Mouse (Mus musculus) midbrain, embryonic 12.5 days (tissue): Measurements from ENCODE around the gene Arhgef15. TPM values are rescaled to one million over a fixed set of nuclear protein-coding genes. Genes with fewer than 3 reads are reported as not detected.
"Not testable (repeated sequence)": the region's sequence is repeated elsewhere in the genome, so short reads cannot be mapped to it uniquely, and the experiment has no call there.

Experiments
- ATAC-seq: fragments of 200-750 bp; cut with Nextera tagmentation; 2 replicates; pipeline ENCODE4 v1.8.0; 2017; ENCODE audit warnings: low read depth, moderate TSS enrichment, moderate library complexity; ENCODE audit not compliant: low FRiP score
- H3K27ac ChIP-seq: fragments of 300-500 bp; sonication (generic); replicated peaks from 2 replicates; pipeline ENCODE4 v1.5.1; 2016; ENCODE audit warnings: mild to moderate bottlenecking
- H3K27me3 ChIP-seq: fragments of 300-500 bp; sonication (generic); 2 replicates; pipeline ENCODE4 v1.6.1; 2016; ENCODE audit warnings: mild to moderate bottlenecking
- H3K36me3 ChIP-seq: fragments of 300-500 bp; sonication (generic); 2 replicates; pipeline ENCODE4 v1.6.1; 2016
- H3K4me1 ChIP-seq: fragments of 300-500 bp; sonication (generic); 2 replicates; pipeline ENCODE4 v1.6.1; 2016
- H3K4me2 ChIP-seq: fragments of 300-500 bp; sonication (generic); replicated peaks from 2 replicates; pipeline ENCODE4 v1.6.1; 2016; ENCODE audit warnings: mild to moderate bottlenecking, moderate library complexity
- H3K4me3 ChIP-seq: fragments of 300-500 bp; sonication (generic); 2 replicates; pipeline ENCODE4 v1.5.1; 2016; ENCODE audit warnings: mild to moderate bottlenecking
- H3K9ac ChIP-seq: fragments of 300-500 bp; sonication (generic); replicated peaks from 2 replicates; pipeline ENCODE4 v1.6.1; 2016; ENCODE audit warnings: mild to moderate bottlenecking, moderate library complexity
- H3K9me3 ChIP-seq: fragments of 300-500 bp; sonication (generic); 2 replicates; pipeline ENCODE4 v1.6.1; 2016; ENCODE audit warnings: mild to moderate bottlenecking
- WGBS: fragments of 180-500 bp; shearing (Covaris S2); methylation state at CpG from one replicate; pipeline ENCODE4 v1.1.7; 2016; 5-methylcytosine and 5-hydroxymethylcytosine counted together
- polyA plus RNA-seq: library from polyadenylated mRNA; unstranded; fragments of >200 nt; fragmentation: Nextera tagmentation; extraction: Ambion mirVana; gene quantifications from 2 replicates; pipeline ENCODE4 v1.2.1, GENCODE M21; 2016

Gene Arhgef15
- 5.9 and 6.7 TPM in 2 replicates for polyA plus RNA-seq

GRCm38 (mm10) chr11:68957308-68957707 lies at the start of gene Arhgef15:
Arhgef15 (minus strand) TSS chr11:68957480.
- H3K9ac ChIP-seq: no peak within 1 kb of the TSS
- no peak within 1 kb of the TSS for H3K4me2 ChIP-seq
- H3K36me3 ChIP-seq: no peaks in the 10 kb centered on the region
- peaks cover 52% of the 10 kb centered on the region for H3K27me3 ChIP-seq
- no peaks in the 10 kb centered on the region for H3K9me3 ChIP-seq
- no peak within 1 kb of the TSS for H3K27ac ChIP-seq
- ATAC-seq: no peak
- H3K4me3 ChIP-seq: no peak within 1 kb of the TSS
- peaks cover 14% of the 10 kb centered on the region for H3K4me1 ChIP-seq
- WGBS: 35% methylated on average over 8 of the region's 8 CpGs

DNA sequence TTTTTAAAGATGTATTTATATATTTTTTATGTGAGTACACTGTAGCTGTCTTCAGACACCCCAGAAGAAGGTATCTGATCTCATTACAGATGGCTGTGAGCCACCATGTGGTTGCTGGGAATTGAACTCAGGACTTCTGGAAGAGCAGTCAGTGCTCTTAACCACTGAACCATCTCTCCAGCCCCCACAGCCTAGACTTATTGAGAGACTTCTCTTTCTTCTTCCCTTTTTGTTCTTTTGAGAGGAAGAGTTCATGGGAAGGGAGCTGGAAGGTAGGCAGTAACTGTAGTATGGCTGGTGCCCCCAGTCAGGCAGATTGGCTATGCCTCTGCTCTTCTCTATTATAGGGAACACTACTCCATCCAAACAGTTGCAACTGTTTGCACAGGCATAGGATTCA lies 49.3 kb upstream of the Arhgef15 start:
- not testable (repeated sequence) for ATAC-seq, H3K4me2 ChIP-seq, H3K27me3 ChIP-seq, H3K27ac ChIP-seq, H3K4me3 ChIP-seq, H3K9me3 ChIP-seq, H3K9ac ChIP-seq
- Histone ChIP-seq H3K36me3 (peaks cover 29% of the 10 kb centered on the region), H3K4me1 (peaks cover 16% of the 10 kb centered on the region)

- Histone ChIP-seq H3K9ac (no peak overlapping the region), H3K36me3 (peaks cover 42% of the 10 kb centered on the region), H3K27me3 (no peaks in the 10 kb centered on the region), H3K4me2 (no peak overlapping the region), H3K27ac (no peak overlapping the region), H3K4me3 (no peak overlapping the region), H3K4me1 (peaks cover 11% of the 10 kb centered on the region), H3K9me3 (no peaks in the 10 kb centered on the region)
- ATAC-seq: no peak
- WGBS: 96% methylated on average over 7 of the region's 7 CpGs
These were observed 47.9 kb upstream of the Arhgef15 start for GRCm38 (mm10) chr11:69005193-69005592.

DNA sequence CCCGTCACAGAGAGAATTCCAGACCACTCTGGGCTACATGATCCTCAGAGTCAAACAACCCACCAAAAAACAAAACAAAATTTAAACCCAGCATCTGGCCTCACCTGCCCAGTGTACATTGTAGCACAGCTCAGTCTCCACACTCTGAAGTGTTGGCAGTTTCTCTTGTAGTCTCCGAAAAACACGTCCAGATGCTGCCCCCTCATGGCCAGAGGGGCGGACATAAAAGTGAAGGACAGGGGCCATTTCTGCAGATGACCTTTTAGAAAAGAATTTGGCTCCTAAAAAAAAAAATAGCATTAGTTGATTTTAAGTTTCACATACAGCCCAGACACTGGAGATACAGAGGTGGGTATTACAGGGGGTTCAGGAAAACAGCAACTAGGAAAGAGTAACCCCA lies 46.3 kb upstream of the Arhgef15 start:
- peaks cover 11% of the 10 kb centered on the region for H3K4me1 ChIP-seq
- 63% methylated on average over 4 of the region's 4 CpGs for WGBS
- no peak overlapping the region for H3K4me3 ChIP-seq
- H3K27ac ChIP-seq: no peak overlapping the region
- ATAC-seq: no peak
- no peak overlapping the region for H3K4me2 ChIP-seq
- H3K27me3 ChIP-seq: no peaks in the 10 kb centered on the region
- peaks cover 58% of the 10 kb centered on the region for H3K36me3 ChIP-seq
- H3K9ac ChIP-seq: no peak overlapping the region
- H3K9me3 ChIP-seq: no peaks in the 10 kb centered on the region

- not testable (repeated sequence) for H3K27me3 ChIP-seq, H3K9ac ChIP-seq, H3K4me2 ChIP-seq, ATAC-seq, H3K9me3 ChIP-seq, H3K4me3 ChIP-seq, H3K27ac ChIP-seq, H3K4me1 ChIP-seq
- WGBS: 94% methylated on average over 4 of the region's 4 CpGs
- peaks cover 66% of the 10 kb centered on the region for H3K36me3 ChIP-seq
These were observed 45.5 kb upstream of the Arhgef15 start for GRCm38 (mm10) chr11:69002782-69003181.

DNA sequence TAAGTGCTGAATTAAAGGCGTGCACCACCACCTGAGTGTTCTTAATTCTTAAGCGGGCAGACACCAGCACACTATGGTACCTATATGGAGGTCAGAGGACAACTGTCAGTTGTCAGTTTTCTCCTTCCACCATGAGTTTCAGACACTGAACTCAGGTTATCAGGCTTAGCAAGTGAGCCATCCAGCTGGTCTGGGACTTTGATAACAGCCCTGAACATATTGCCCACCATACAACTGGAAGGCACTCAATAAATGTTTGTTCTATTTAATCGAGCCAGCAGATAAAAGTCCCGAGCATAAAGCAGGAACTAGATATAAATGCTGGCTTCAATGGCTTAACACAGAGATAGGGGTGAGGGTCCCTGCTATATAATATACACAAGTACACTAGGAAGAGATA lies 39.8 kb upstream of the Arhgef15 start:
- no peak overlapping the region for H3K9ac ChIP-seq
- WGBS: 96% methylated on average over 4 of the region's 4 CpGs
- no peaks in the 10 kb centered on the region for H3K9me3 ChIP-seq
- H3K27me3 ChIP-seq: no peaks in the 10 kb centered on the region
- H3K4me1 ChIP-seq: no peaks in the 10 kb centered on the region
- no peak overlapping the region for H3K4me3 ChIP-seq
- H3K36me3 ChIP-seq: peaks cover 94% of the 10 kb centered on the region
- no peak overlapping the region for H3K4me2 ChIP-seq
- ATAC-seq: no peak
- H3K27ac ChIP-seq: no peak overlapping the region

GRCm38 (mm10) chr11:68994377-68994776 lies 37.1 kb upstream of the Arhgef15 start:
- no peaks in the 10 kb centered on the region for H3K27me3 ChIP-seq
- peaks cover 94% of the 10 kb centered on the region for H3K36me3 ChIP-seq
- no peak overlapping the region for H3K4me3 ChIP-seq
- no peak overlapping the region for H3K9ac ChIP-seq
- no peak overlapping the region for H3K4me2 ChIP-seq
- H3K27ac ChIP-seq: no peak overlapping the region
- no peak for ATAC-seq
- no peaks in the 10 kb centered on the region for H3K9me3 ChIP-seq
- WGBS: 95% methylated on average over 3 of the region's 3 CpGs
- H3K4me1 ChIP-seq: no peaks in the 10 kb centered on the region

DNA sequence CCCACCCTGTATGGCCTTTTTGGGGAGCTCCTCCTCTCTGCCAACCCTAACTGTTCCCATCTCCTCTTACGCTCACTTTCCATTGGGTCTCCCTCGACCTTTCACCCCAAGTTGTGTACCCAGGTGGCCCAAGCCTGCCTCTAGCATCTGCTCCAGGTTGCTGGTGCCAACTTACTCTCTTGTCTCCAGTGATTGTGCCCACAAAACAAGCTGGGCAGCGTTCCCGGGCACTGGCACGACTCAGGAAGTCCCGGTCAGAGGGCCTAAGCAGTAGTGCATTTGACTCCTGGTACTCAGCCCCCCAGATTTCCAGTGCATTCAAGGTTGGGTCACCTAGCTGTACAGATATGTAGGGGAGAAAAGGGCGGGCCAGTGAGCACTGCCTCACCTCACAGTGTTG lies 35.8 kb upstream of the Arhgef15 start:
- Histone ChIP-seq H3K27me3 (no peaks in the 10 kb centered on the region), H3K4me1 (no peaks in the 10 kb centered on the region), H3K4me2 (no peak overlapping the region), H3K27ac (no peak overlapping the region), H3K9me3 (no peaks in the 10 kb centered on the region), H3K36me3 (peaks cover 92% of the 10 kb centered on the region), H3K4me3 (no peak overlapping the region), H3K9ac (no peak overlapping the region)
- no peak for ATAC-seq
- WGBS: 91% methylated on average over 7 of the region's 7 CpGs

DNA sequence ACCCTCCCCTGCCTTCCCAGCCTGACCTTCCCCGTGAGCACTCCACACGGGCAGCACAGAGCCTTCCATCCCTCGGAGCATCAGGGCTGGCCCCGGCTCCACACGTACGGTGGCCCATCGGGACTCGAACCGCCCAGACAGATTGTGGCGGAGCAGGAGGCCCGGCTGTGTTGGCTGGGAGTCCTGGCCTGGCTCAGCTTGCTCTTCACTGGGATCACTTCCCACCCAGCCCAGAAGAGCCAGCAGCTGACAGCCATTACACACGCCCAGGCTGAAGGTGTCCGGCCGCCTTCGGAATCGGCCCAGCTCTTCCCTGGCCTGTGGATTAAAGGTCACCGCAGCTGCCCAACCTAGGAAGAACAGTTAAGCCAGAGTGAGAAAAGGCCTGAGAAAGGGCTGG lies 31.1 kb upstream of the Arhgef15 start:
- Histone ChIP-seq H3K9ac (no peak overlapping the region), H3K27me3 (no peaks in the 10 kb centered on the region), H3K9me3 (no peaks in the 10 kb centered on the region), H3K36me3 (peaks cover 68% of the 10 kb centered on the region), H3K27ac (no peak overlapping the region), H3K4me1 (no peaks in the 10 kb centered on the region), H3K4me2 (no peak overlapping the region), H3K4me3 (no peak overlapping the region)
- 97% methylated on average over 17 of the region's 17 CpGs for WGBS
- no peak for ATAC-seq

DNA sequence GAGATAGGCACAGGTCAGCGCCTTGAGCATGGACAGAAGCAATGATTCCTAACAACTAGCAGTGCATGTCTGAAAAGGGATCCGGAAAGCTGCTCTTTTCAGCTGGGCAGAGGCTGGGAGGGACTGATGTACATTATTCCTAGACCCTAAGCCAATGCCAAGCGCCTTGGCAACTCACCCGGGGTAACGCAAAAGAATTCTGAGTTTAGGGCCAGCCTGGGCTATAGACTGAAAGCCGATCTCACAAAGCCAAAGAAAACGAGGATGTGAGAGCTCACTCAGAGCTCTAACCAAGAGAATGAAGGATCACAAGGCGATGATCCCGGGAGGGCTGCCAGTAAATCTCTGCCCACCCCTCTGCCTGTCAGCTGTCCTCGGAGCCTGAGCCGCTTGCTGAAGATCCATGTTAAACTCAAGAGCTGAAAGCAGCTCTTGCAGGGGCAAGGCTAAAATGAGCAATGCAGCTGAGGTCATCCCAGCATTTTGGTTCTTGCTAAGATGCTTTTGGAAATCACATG lies 30.1 kb upstream of the Arhgef15 start:
- H3K9ac ChIP-seq: no peak overlapping the region
- H3K4me2 ChIP-seq: no peak overlapping the region
- no peaks in the 10 kb centered on the region for H3K27me3 ChIP-seq
- no peaks in the 10 kb centered on the region for H3K9me3 ChIP-seq
- H3K4me1 ChIP-seq: no peaks in the 10 kb centered on the region
- H3K4me3 ChIP-seq: no peak overlapping the region
- no peak overlapping the region for H3K27ac ChIP-seq
- ATAC-seq: no peak
- peaks cover 59% of the 10 kb centered on the region for H3K36me3 ChIP-seq
- WGBS: 88% methylated on average over 11 of the region's 11 CpGs

DNA sequence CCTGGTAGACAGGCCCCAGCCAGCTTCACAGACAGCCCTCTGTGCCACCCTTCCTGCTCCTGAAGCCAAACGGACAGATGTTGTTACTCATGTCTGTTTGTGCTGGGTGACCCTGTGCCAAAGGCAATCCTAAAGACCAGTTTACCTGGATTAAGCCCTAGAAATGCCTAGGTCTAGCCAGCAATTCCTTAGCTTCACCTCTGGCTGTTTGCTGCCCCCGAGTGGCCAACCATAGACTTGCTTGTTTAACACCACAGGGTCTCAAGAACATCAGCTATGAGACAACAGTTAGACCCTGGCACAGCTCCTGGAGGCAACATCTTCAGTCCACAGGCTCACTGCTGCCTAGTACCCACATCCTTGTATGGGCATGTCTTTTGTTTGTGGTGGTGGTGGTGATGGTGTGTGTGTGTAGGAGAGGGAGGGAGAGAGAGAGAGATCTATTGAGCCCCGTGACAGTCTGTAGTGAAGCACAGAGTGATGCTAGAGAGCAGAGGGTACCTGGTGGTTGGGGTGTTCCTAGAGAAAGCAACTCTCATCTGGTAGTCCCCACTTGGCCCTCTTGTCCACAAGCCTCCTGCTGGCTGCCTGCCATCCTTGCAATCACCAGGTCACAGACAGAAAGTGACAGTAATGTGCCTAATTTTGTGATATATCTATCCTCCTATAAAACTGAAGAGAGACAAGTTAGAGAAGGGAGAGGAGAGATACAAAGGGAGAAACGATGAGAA lies 25.5 kb upstream of the Arhgef15 start:
- no peaks in the 10 kb centered on the region for H3K27me3 ChIP-seq
- 37% methylated on average over 4 of the region's 4 CpGs for WGBS
- ATAC-seq: no peak
- no peak overlapping the region for H3K9ac ChIP-seq
- no peak overlapping the region for H3K4me3 ChIP-seq
- peaks cover 15% of the 10 kb centered on the region for H3K36me3 ChIP-seq
- H3K27ac ChIP-seq: no peak overlapping the region
- H3K4me1 ChIP-seq: no peaks in the 10 kb centered on the region
- H3K4me2 ChIP-seq: no peak overlapping the region
- no peaks in the 10 kb centered on the region for H3K9me3 ChIP-seq

DNA sequence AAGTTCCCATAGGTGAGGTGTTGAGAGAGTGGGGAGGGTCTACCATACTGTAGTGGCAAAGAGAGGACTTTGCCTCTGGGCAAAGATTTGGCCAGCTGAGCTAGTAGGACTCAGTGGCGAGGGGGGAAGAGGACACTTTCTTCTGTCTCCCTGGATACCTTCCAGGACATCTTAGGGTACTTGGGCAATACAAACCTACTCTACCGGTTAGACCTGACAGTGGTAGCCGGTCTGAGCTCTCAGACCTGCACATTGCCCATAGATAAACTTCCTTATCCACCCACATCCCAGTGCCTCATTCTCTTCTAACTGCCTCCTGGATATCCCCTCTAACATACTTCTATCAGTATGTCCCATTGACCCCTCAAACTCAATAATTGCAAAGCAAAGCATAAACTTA lies 23.6 kb upstream of the Arhgef15 start:
- H3K4me3 ChIP-seq: no peak overlapping the region
- no peak overlapping the region for H3K4me2 ChIP-seq
- H3K4me1 ChIP-seq: no peaks in the 10 kb centered on the region
- no peaks in the 10 kb centered on the region for H3K27me3 ChIP-seq
- H3K9me3 ChIP-seq: no peaks in the 10 kb centered on the region
- no peak for ATAC-seq
- peaks cover 3% of the 10 kb centered on the region for H3K36me3 ChIP-seq
- H3K27ac ChIP-seq: no peak overlapping the region
- WGBS: 75% methylated on average over 3 of the region's 3 CpGs
- no peak overlapping the region for H3K9ac ChIP-seq

- WGBS: 74% methylated on average over 5 of the region's 5 CpGs
- Histone ChIP-seq H3K27ac (no peak overlapping the region), H3K36me3 (no peaks in the 10 kb centered on the region), H3K4me1 (no peaks in the 10 kb centered on the region), H3K4me2 (no peak overlapping the region), H3K27me3 (peaks cover 11% of the 10 kb centered on the region; the same call in 1 of the 2 replicates), H3K9me3 (no peaks in the 10 kb centered on the region), H3K4me3 (no peak overlapping the region), H3K9ac (no peak overlapping the region)
- ATAC-seq: no peak
These were observed 22.0 kb upstream of the Arhgef15 start for GRCm38 (mm10) chr11:68979320-68979733.
